Mouse (Mus musculus): ENCODE measurements around the gene Rbfox3.

DNA sequence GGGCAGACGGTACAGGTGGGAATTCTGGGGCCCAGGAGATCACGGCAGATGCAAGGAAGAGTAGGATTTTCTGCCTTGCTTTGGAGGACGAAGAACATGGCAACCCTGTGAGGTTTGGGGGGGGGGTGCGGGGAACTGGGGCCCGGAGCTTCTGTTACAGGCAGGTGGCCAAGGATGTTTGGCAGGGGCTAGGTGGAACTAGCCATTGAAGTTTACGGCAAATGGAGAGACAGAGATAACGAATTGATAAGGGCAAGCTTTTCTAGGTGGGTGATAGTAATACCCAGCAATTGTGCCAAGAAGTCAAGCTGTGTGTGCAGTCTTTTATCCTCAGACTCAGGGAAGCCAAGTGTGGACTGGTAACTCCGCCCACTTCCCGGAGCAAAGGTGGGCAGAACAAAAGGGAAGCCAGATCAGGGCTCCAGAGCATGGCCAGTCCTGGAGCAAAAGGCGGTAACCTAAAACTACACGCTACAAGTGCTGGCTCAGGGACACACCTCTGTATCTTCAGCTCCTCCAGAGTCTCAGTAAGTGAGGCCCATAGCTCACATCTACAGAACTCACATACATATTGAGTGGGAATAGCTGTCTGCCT is 443.9 kb downstream of the Rbfox3 start:
- no peak for TF ChIP-seq CTCF (IDR thresholded peaks at IDR 0.05; ENCODE audit: low read depth)
- TF ChIP-seq EP300 (optimal IDR thresholded peaks at IDR 0.05): no peak

All from stomach, postnatal 0 days (tissue).